Mouse (Mus musculus) cerebellum, postnatal 14 days (tissue): ENCODE data around the gene Olfr818.
"Not testable (repeated sequence)": the region's sequence is repeated elsewhere in the genome, so short reads cannot be mapped to it uniquely, and the experiment has no call there.

Experiments used
- DNase-seq, 2 experiments: peaks; one replicate each; pipeline ENCODE4 v3.0.0; 2021; ENCODE audit warnings: mixed read lengths in 2 of 2

The Olfr818 gene

GRCm38 (mm10) chr10:129949000-129949399, at the start of gene Olfr818:
Gene Olfr818 (minus strand): TSS chr10:129949100.
- DNase-seq, result no peak

GRCm38 (mm10) chr10:129984962-129985361, 36.1 kb upstream of the Olfr818 start, which contains the start of gene Gm10310:
Gene Gm10310 (minus strand): TSS chr10:129985062.
- DNase-seq, result not testable (repeated sequence)

GRCm38 (mm10) chr10:129981867-129982266, 33.0 kb upstream of the Olfr818 start:
- DNase-seq, result not testable (repeated sequence)

- DNase-seq, result not testable (repeated sequence)
These were observed 27.1 kb upstream of the Olfr818 start, which contains the start of gene Olfr247 for GRCm38 (mm10) chr10:129976040-129976439. Gene Olfr247 (minus strand): TSS chr10:129976140.

- DNase-seq, result not testable (repeated sequence)
These were observed 24.1 kb upstream of the Olfr818 start for GRCm38 (mm10) chr10:129972994-129973393.

- not testable (repeated sequence) for DNase-seq
These were observed 18.3 kb upstream of the Olfr818 start, which contains the start of gene Olfr819 for GRCm38 (mm10) chr10:129967166-129967565. Gene Olfr819 (minus strand): TSS chr10:129967266.

GRCm38 (mm10) chr10:129966232-129966631, 17.3 kb upstream of the Olfr818 start:
- DNase-seq, result not testable (repeated sequence)

- DNase-seq, result no peak
These were observed 33.4 kb downstream of the Olfr818 start, which contains the start of gene Olfr816 for GRCm38 (mm10) chr10:129915497-129915896. Gene Olfr816 (minus strand): TSS chr10:129915597.

GRCm38 (mm10) chr10:129905767-129906166, 43.1 kb downstream of the Olfr818 start, which contains the start of gene Olfr815:
Gene Olfr815 (minus strand): TSS chr10:129905867.
- DNase-seq, result not testable (repeated sequence)
